Mouse (Mus musculus) kidney, adult 2 months (tissue): ENCODE results near the gene Slit2.

Experiments used
- CTCF ChIP-seq: fragments of 200-500 bp; conservative IDR thresholded peaks from 2 replicates; pipeline ENCODE4 v1.5.1; 2011; ENCODE audit warnings: low read depth, mild to moderate bottlenecking, control low read depth, low read length, moderate library complexity, mixed read lengths; ENCODE audit not compliant: insufficient read depth, insufficient read length
- POLR2A ChIP-seq: fragments of 200-500 bp; IDR thresholded peaks from one replicate; pipeline ENCODE4 v1.6.1; 2011; ENCODE audit warnings: low read depth, low read length, control low read depth

DNA sequence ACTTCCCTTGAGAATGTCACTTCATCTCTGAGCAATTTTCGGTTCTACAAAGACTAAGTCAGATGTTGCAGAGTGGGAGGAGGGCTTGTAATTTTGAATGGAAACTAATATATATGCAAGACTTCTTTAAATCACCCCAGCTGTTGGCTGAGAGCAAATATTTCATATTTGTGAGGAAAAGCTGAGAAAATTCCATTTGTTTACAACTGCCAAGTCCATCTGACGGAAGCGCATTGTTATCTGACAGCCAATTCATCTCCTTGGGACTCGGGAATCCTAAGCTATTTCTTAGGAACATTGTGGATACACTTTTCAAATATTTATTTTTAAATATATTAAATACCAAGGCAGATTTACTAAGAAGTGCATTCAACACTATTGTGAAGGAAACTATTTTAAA, 8.0 kb downstream of the Slit2 start:
- no peak for TF ChIP-seq CTCF
- TF ChIP-seq POLR2A, result no peak
